Mouse (Mus musculus) gonadal fat pad, adult 2 months (tissue): ENCODE measurements around the gene Kcnq1. TPM values are rescaled to one million over a fixed set of nuclear protein-coding genes. Genes with fewer than 3 reads are reported as not detected.

ENCODE experiments used
- DNase-seq: peaks from one replicate; pipeline ENCODE4 v3.0.0-alpha.2; 2012; ENCODE audit warnings: low read depth
- polyA plus RNA-seq: library from polyadenylated mRNA; depleted of rRNA; stranded (reverse); fragments of >200 nt; gene quantifications from 2 replicates; pipeline ENCODE4 v1.2.3, GENCODE M21; 2012

Kcnq1 gene
- polyA plus RNA-seq, 1 experiment: 19.7 TPM

DNA sequence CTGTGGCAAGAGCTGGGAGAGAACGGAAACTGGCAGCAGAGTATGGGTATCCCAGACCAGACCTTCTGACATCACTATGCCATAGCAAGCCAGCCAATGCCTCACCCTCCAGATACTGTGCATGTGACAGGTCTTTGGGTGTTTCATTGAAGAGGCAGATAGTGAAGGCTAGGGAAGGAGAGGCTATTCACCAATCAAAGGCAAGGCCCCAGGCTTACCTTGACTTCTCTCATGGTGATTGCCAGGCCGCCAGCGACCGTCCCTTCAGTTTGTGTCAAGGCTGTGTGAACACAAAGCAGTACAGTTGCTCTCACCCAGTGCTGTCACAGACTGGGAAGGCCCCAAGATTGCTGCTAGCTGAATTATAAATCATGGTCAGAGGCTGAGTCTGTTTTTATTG lies 75.1 kb downstream of the Kcnq1 start:
- DNase-seq: no peak

DNA sequence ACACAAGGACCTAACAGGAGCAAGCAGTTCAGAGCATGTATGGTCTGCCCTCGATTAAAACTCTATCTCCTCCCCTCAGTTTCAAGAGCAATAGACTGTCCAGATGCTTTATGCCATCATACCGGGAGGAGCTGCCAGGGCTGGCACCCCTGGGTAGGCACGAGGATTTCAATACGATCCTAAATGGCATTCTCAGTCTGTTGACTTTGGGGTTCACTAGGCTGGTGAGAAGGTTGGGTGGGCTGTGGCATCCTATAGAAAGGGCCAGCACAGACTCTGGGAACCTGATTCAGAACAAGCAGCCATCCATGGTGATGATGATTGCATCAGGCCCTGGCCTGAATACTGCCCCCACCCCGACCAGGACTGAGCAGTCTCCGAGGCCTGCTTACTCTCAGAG lies 79.3 kb downstream of the Kcnq1 start:
- no peak for DNase-seq

DNA sequence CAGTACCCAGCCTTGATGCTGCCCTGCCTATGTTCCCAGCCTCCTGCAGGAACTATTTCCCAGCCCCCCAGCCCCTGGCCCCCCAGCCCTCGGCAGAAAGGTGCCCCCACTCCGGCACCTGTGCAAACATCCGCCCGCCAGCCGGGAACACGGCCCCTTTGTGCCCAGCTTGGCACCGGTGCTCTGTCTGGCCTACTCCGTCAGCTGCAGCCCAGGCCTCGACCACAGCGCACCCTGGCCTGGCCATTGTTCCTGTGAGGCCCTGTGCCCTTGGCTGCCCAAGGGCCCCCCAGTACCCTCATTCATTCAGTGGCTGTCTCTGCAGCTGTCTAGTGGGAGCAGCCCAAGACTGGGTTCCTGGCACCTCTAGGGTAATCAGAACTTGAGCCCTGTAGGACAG lies 80.2 kb downstream of the Kcnq1 start:
- DNase-seq: no peak

DNA sequence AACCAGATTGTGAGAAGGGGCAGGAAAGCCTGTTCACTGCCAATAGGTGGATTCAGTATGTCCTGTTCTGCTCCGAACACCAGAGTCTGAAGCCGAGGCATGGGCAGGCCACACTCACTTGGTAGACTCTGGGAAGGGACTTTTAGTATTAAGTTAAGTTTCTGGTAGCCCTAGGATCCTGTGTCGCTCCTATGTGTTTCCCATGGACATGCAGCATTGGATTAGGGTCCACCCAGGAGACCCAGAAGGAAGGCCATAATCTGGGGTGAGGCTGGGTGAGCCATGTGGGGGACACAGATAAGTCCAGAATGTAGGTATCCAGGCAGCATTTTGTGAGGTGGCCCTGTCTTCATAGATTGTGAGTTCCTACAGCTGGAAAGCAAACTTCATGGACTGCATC lies 81.0 kb downstream of the Kcnq1 start:
- DNase-seq: no peak

- DNase-seq: no peak
Observed at GRCm38 (mm10) chr7:143188589-143188988, 82.4 kb downstream of the Kcnq1 start.

DNA sequence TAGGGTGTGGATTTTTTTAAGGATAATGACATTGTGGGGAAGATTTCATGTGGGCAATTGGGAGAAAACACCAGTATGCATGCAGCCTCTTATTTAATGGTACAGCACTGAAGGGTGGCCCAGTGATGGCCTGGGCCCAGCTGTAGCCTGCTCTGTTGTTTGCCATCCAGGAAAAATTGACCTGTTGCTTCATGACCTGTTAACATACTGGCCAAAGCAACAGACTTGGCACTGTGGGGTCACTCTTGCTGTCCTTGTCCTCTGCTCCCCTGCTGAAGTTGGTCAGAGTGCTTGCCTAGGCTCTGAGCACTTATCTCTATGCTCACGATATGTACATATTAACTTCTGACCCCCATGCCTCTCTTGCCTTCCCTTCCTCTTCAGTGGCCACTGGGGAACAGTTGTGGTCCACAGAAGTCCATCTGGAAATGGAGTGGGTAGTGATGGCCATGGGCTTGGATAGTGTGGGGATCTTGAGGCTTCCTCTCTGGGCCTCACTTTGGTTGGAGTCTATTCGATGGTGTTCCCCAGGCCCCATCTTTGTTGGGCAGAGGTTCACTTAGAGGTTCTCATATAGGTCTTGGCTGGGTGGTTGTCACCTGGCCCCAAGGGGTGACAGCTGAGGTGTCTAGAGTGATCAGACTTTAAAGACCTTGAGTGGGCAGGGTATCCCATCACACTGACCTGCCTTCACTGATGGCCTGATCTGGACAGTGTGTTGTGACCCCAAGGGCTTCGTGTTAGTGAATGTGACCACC lies 84.0 kb downstream of the Kcnq1 start:
- DNase-seq: no peak

DNA sequence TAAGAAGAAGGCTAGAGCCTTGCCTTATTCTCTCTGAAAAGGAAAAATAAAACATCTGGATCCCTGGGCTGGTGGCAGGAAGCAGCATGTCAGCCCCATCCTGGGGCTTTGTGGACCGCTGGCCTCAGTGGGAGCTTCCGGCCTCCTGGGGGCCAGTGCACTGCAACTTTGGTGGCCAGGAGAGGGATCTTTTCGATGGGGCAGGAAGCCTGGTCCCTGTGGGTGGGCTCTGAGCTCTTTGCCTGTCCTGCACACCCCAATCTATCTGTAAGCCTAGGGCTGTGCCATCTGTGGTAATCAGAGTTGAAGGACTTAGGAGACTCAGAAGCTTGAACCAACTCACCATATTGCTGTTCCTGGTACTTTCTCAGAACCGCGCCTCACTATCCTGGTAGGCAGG lies 84.7 kb downstream of the Kcnq1 start:
- DNase-seq: no peak

DNA sequence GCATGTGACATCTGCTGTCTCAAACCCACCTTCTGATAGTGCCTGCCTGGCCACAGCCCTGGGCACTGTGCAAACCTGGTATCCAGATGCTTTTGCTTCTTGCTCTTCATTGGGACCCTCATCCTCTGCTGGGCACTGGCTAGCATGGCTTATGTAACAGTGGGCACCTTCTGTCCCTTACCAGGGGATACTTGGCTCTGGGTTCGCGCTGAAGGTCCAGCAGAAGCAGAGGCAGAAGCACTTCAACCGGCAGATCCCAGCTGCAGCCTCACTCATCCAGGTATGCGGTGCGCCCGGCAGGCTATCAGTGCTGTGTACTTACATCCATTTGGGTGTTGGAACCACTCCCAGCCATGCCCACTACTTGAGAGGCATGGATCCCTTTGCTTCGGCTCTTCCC lies 86.2 kb downstream of the Kcnq1 start:
- no peak for DNase-seq

- DNase-seq: no peak
Observed at GRCm38 (mm10) chr7:143194064-143194463, 87.9 kb downstream of the Kcnq1 start.

DNA sequence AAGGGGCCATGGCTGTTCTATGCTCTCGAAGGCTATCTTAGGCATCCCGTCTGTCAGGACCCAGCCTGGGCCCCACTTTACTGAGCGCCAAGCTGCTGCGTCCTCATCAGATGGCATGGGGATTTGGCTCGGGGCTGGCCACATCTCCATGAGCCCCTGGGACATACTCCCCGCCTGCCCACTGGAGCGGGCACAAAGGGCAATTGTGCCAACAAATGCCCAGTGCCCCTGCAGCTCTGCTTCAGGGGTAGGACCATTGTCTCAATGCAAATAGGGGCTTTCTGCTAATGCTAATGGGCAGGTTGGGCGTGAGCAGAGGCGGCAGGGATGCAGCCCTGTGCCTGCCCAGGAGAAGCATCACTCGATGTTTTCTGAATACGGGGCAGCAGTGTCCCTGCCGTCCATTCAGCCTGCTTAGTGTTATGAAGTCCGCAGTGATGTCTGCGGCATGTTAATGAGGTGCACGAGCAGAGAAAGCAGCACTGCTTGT lies 91.8 kb downstream of the Kcnq1 start:
- no peak for DNase-seq

- DNase-seq: no peak
Observed at GRCm38 (mm10) chr7:143198443-143198842, 92.3 kb downstream of the Kcnq1 start.

- DNase-seq: no peak
Observed at GRCm38 (mm10) chr7:143201255-143201654, 95.1 kb downstream of the Kcnq1 start.

- no peak for DNase-seq
Observed at GRCm38 (mm10) chr7:143203897-143204296, 97.7 kb downstream of the Kcnq1 start.

DNA sequence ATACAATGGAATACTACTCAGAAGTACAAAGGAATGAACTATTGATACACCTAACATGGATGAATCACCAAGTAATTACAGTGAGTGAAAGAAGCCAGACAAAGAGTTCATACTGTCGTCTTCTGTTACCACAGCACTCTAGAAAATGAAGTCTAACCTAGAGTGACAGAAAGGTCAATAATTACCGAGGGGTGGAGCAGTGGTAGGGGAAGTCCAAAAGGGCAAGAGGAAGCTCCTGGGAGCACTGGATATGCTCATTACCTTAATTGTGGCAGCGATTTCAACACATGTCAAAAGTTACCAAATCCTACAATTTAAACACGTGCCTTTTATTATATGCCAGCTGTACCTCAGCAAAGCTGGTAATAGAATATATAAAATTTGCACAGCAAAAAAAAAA lies 100.9 kb downstream of the Kcnq1 start:
- no peak for DNase-seq

GRCm38 (mm10) chr7:143210796-143211195 lies 104.6 kb downstream of the Kcnq1 start:
- DNase-seq: no peak

- DNase-seq: no peak
Observed at GRCm38 (mm10) chr7:143251206-143251605, 145.0 kb downstream of the Kcnq1 start.

- DNase-seq: no peak
Observed at GRCm38 (mm10) chr7:143253126-143253871, 147.1 kb downstream of the Kcnq1 start.

- DNase-seq: no peak
Observed at GRCm38 (mm10) chr7:143254901-143255300, 148.7 kb downstream of the Kcnq1 start.

- DNase-seq: no peak
Observed at GRCm38 (mm10) chr7:143261246-143261645, 155.1 kb downstream of the Kcnq1 start.

DNA sequence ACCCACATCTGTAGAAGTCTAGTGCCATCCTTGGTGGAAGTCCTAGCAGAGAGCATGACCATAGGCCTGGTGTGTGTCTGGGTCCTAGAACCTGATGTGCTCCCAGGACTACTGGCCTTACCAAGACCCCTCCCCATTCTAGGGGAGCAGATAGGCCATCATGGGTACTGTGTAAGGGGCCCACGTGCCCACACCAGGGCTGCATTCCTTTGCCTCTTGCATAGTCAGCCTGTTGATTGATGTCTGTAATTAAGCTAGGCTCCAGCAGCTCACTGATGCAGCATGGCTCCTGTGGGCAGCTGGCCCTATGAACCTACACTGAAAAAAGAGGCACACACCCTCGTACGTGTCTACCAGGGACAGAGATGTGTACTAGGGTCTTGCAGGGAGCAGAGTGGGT lies 157.4 kb downstream of the Kcnq1 start:
- DNase-seq: no peak

DNA sequence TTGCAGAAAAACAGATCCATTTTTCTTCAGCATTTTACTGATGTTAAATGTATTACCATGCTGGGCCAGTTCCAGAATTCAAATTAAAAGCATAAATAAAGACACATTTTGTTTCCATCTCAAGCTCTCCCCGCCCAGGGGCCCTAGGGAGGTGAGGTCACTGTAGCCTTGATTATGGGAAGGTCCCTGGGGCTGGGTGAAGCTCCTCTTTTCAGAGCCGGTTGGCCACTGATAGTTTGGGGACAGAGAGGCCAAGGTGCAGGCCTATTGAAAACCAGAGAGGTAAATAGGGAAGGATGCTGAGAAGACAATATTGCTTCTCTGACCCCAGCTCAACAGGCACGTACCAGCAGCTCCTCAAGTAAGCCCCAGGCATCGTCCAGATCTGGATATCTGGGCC lies 157.8 kb downstream of the Kcnq1 start:
- no peak for DNase-seq

DNA sequence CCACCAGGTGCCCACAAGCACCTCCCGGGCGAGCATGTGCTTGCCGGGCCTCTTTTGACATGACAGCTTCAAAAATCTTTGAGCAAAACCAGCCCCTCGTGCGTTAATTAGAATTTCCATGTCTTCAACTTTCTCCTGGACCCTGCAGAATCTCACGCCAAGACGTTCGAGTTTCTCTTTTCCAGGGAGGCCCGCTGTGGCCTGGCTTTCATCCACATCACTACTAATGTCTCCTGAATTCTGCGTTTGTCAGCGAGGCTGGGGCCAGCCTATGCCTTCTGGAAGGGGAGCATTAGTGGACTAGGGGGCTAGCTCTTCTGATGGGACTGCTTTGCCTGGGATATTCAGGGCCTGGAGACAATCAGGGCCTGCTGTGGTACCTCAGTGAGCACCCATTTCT lies 159.2 kb downstream of the Kcnq1 start:
- DNase-seq: no peak

- DNase-seq: no peak
Observed at GRCm38 (mm10) chr7:143265829-143266438, 159.8 kb downstream of the Kcnq1 start.
